Mouse (Mus musculus) forebrain, embryonic 13.5 days (tissue): Measurements from ENCODE around the gene Tmtc1. TPM values are rescaled to one million over a fixed set of nuclear protein-coding genes. Genes with fewer than 3 reads are reported as not detected.

Source experiments
- ATAC-seq: fragments of 200-750 bp; cut with Nextera tagmentation; 2 replicates; pipeline ENCODE4 v1.8.0; 2017
- H3K27ac ChIP-seq: fragments of 300-500 bp; sonication (generic); 2 replicates; pipeline ENCODE4 v1.5.1; 2015; ENCODE audit warnings: inconsistent platforms, mild to moderate bottlenecking, moderate library complexity
- H3K27me3 ChIP-seq: fragments of 300-500 bp; sonication (generic); 2 replicates; pipeline ENCODE4 v1.6.1; 2015; ENCODE audit warnings: mild to moderate bottlenecking, inconsistent platforms
- H3K36me3 ChIP-seq: fragments of 300-500 bp; sonication (generic); 2 replicates; pipeline ENCODE4 v1.6.1; 2015; ENCODE audit warnings: mild to moderate bottlenecking, inconsistent platforms; ENCODE audit not compliant: poor library complexity, severe bottlenecking
- H3K4me1 ChIP-seq: fragments of 300-500 bp; sonication (generic); 2 replicates; pipeline ENCODE4 v1.6.1; 2015; ENCODE audit warnings: inconsistent platforms
- H3K4me2 ChIP-seq: fragments of 300-500 bp; sonication (generic); 2 replicates; pipeline ENCODE4 v1.6.1; 2015; ENCODE audit warnings: inconsistent platforms, mild to moderate bottlenecking, moderate library complexity
- H3K4me3 ChIP-seq: fragments of 300-500 bp; sonication (generic); 2 replicates; pipeline ENCODE4 v1.5.1; 2015; ENCODE audit warnings: mild to moderate bottlenecking, inconsistent platforms
- H3K9ac ChIP-seq: fragments of 300-500 bp; sonication (generic); 2 replicates; pipeline ENCODE4 v1.6.1; 2015; ENCODE audit warnings: mild to moderate bottlenecking, inconsistent platforms
- H3K9me3 ChIP-seq: fragments of 300-500 bp; sonication (generic); replicated peaks from 2 replicates; pipeline ENCODE4 v1.6.1; 2016; ENCODE audit warnings: inconsistent platforms
- WGBS: fragments of 180-500 bp; shearing (Covaris S2); methylation state at CpG from one replicate; pipeline ENCODE4 v1.1.7; 2015; 5-methylcytosine and 5-hydroxymethylcytosine counted together
- polyA plus RNA-seq: library from polyadenylated mRNA; unstranded; fragments of >200 nt; fragmentation: Nextera tagmentation; extraction: Ambion mirVana; gene quantifications from 2 replicates; pipeline ENCODE4 v1.2.1, GENCODE M21; 2015

Gene Tmtc1
- polyA plus RNA-seq, result 0.87 and 1.1 TPM in 2 replicates

- H3K9ac ChIP-seq, result peak within 1 kb of the TSS; percentile 80
- under 1% methylated on average over 69 of the region's 99 CpGs for WGBS
- peaks cover 49% of the 10 kb centered on the region for H3K27me3 ChIP-seq
- H3K9me3 ChIP-seq, result no peaks in the 10 kb centered on the region; the same call in 1 of the 2 replicates
- peak within 1 kb of the TSS; percentile 69 for H3K4me3 ChIP-seq
- ATAC-seq, result peak; percentile 88
- no peaks in the 10 kb centered on the region for H3K36me3 ChIP-seq
- peaks cover 22% of the 10 kb centered on the region for H3K4me1 ChIP-seq
- H3K4me2 ChIP-seq, result peak within 1 kb of the TSS; percentile 92
- H3K27ac ChIP-seq, result no peak within 1 kb of the TSS
Observed at GRCm38 (mm10) chr6:148443726-148444701, at the start of gene Tmtc1. Gene Tmtc1 (minus strand): TSS chr6:148444389.

- H3K9me3 ChIP-seq, result no peaks in the 10 kb centered on the region
- H3K4me3 ChIP-seq, result no peak overlapping the region
- 80% methylated on average over 5 of the region's 5 CpGs for WGBS
- H3K4me2 ChIP-seq, result no peak overlapping the region
- H3K9ac ChIP-seq, result no peak overlapping the region
- no peaks in the 10 kb centered on the region for H3K27me3 ChIP-seq
- no peaks in the 10 kb centered on the region for H3K36me3 ChIP-seq
- H3K4me1 ChIP-seq, result no peaks in the 10 kb centered on the region
- H3K27ac ChIP-seq, result no peak overlapping the region
- ATAC-seq, result no peak
Observed at GRCm38 (mm10) chr6:148491849-148492248, 47.7 kb upstream of the Tmtc1 start.

GRCm38 (mm10) chr6:148486756-148487155 lies 42.6 kb upstream of the Tmtc1 start:
- Histone ChIP-seq H3K4me1 (no peaks in the 10 kb centered on the region), H3K4me3 (no peak overlapping the region), H3K27ac (no peak overlapping the region), H3K9ac (no peak overlapping the region), H3K27me3 (no peaks in the 10 kb centered on the region), H3K9me3 (no peaks in the 10 kb centered on the region), H3K36me3 (no peaks in the 10 kb centered on the region), H3K4me2 (no peak overlapping the region)
- 67% methylated on average over 1 of the region's 3 CpGs for WGBS
- ATAC-seq, result no peak

- peak; percentile 55; the same call in 1 of the 2 replicates for ATAC-seq
- Histone ChIP-seq H3K27me3 (no peaks in the 10 kb centered on the region), H3K4me3 (no peak overlapping the region), H3K9ac (no peak overlapping the region), H3K36me3 (no peaks in the 10 kb centered on the region), H3K9me3 (no peaks in the 10 kb centered on the region), H3K27ac (no peak overlapping the region), H3K4me2 (no peak overlapping the region), H3K4me1 (no peaks in the 10 kb centered on the region)
Observed at GRCm38 (mm10) chr6:148481894-148482293, 37.7 kb upstream of the Tmtc1 start.

- no peak overlapping the region for H3K4me3 ChIP-seq
- H3K4me2 ChIP-seq, result no peak overlapping the region
- H3K9ac ChIP-seq, result no peak overlapping the region
- H3K27ac ChIP-seq, result no peak overlapping the region
- no peaks in the 10 kb centered on the region for H3K4me1 ChIP-seq
- H3K36me3 ChIP-seq, result no peaks in the 10 kb centered on the region
- 61% methylated on average over 2 of the region's 2 CpGs for WGBS
- no peak for ATAC-seq
- no peaks in the 10 kb centered on the region for H3K9me3 ChIP-seq
- H3K27me3 ChIP-seq, result no peaks in the 10 kb centered on the region
Observed at GRCm38 (mm10) chr6:148479671-148480237, 35.6 kb upstream of the Tmtc1 start.

- H3K4me3 ChIP-seq, result no peak overlapping the region
- no peaks in the 10 kb centered on the region for H3K4me1 ChIP-seq
- H3K27ac ChIP-seq, result no peak overlapping the region
- no peak overlapping the region for H3K9ac ChIP-seq
- no peaks in the 10 kb centered on the region for H3K27me3 ChIP-seq
- ATAC-seq, result no peak
- H3K36me3 ChIP-seq, result no peaks in the 10 kb centered on the region
- 62% methylated on average over 6 of the region's 6 CpGs for WGBS
- H3K4me2 ChIP-seq, result no peak overlapping the region
- H3K9me3 ChIP-seq, result no peaks in the 10 kb centered on the region
Observed at GRCm38 (mm10) chr6:148478350-148478749, 34.2 kb upstream of the Tmtc1 start.

GRCm38 (mm10) chr6:148472289-148472688 lies 28.1 kb upstream of the Tmtc1 start:
- H3K4me1 ChIP-seq, result no peaks in the 10 kb centered on the region
- no peak overlapping the region for H3K27ac ChIP-seq
- no peak overlapping the region for H3K9ac ChIP-seq
- no peaks in the 10 kb centered on the region for H3K36me3 ChIP-seq
- WGBS, result 97% methylated on average over 3 of the region's 3 CpGs
- no peaks in the 10 kb centered on the region for H3K27me3 ChIP-seq
- H3K4me3 ChIP-seq, result no peak overlapping the region
- ATAC-seq, result no peak
- H3K4me2 ChIP-seq, result no peak overlapping the region
- no peaks in the 10 kb centered on the region for H3K9me3 ChIP-seq

GRCm38 (mm10) chr6:148467924-148468389 lies 23.8 kb upstream of the Tmtc1 start:
- no peaks in the 10 kb centered on the region for H3K27me3 ChIP-seq
- 65% methylated on average over 2 of the region's 2 CpGs for WGBS
- no peak overlapping the region for H3K4me2 ChIP-seq
- no peak overlapping the region for H3K4me3 ChIP-seq
- H3K9ac ChIP-seq, result no peak overlapping the region
- H3K9me3 ChIP-seq, result no peaks in the 10 kb centered on the region
- ATAC-seq, result no peak
- no peak overlapping the region for H3K27ac ChIP-seq
- H3K36me3 ChIP-seq, result no peaks in the 10 kb centered on the region
- no peaks in the 10 kb centered on the region for H3K4me1 ChIP-seq

GRCm38 (mm10) chr6:148467170-148467921 lies 23.2 kb upstream of the Tmtc1 start:
- no peak overlapping the region for H3K27ac ChIP-seq
- no peak overlapping the region for H3K4me3 ChIP-seq
- WGBS, result 49% methylated on average over 3 of the region's 3 CpGs
- no peak overlapping the region for H3K9ac ChIP-seq
- no peak for ATAC-seq
- no peaks in the 10 kb centered on the region for H3K36me3 ChIP-seq
- no peaks in the 10 kb centered on the region for H3K9me3 ChIP-seq
- H3K27me3 ChIP-seq, result no peaks in the 10 kb centered on the region
- no peak overlapping the region for H3K4me2 ChIP-seq
- H3K4me1 ChIP-seq, result no peaks in the 10 kb centered on the region

- Histone ChIP-seq H3K27ac (no peak overlapping the region), H3K9me3 (peaks cover 7% of the 10 kb centered on the region), H3K4me2 (no peak overlapping the region), H3K36me3 (no peaks in the 10 kb centered on the region), H3K4me1 (no peaks in the 10 kb centered on the region), H3K27me3 (no peaks in the 10 kb centered on the region), H3K9ac (no peak overlapping the region), H3K4me3 (no peak overlapping the region)
- no peak for ATAC-seq
- WGBS, result 71% methylated on average over 3 of the region's 3 CpGs
Observed at GRCm38 (mm10) chr6:148459636-148460035, 15.4 kb upstream of the Tmtc1 start.

GRCm38 (mm10) chr6:148455470-148455869 lies 11.3 kb upstream of the Tmtc1 start:
- Histone ChIP-seq H3K4me2 (no peak overlapping the region), H3K27me3 (no peaks in the 10 kb centered on the region), H3K27ac (no peak overlapping the region), H3K4me1 (no peaks in the 10 kb centered on the region), H3K9me3 (peaks cover 7% of the 10 kb centered on the region), H3K36me3 (no peaks in the 10 kb centered on the region), H3K9ac (no peak overlapping the region), H3K4me3 (no peak overlapping the region)
- WGBS, result 69% methylated on average over 4 of the region's 4 CpGs
- ATAC-seq, result no peak

GRCm38 (mm10) chr6:148454740-148455139 lies 10.6 kb upstream of the Tmtc1 start:
- 72% methylated on average over 2 of the region's 2 CpGs for WGBS

More at GRCm38 (mm10) chr6:148454740-148455139, 10.6 kb upstream of the Tmtc1 start:
- Histone ChIP-seq H3K27ac (no peak overlapping the region), H3K27me3 (no peaks in the 10 kb centered on the region), H3K36me3 (no peaks in the 10 kb centered on the region), H3K4me1 (no peaks in the 10 kb centered on the region), H3K4me2 (no peak overlapping the region), H3K4me3 (no peak overlapping the region), H3K9me3 (peaks cover 7% of the 10 kb centered on the region), H3K9ac (no peak overlapping the region)
- no peak for ATAC-seq
